Mouse (Mus musculus) lung, adult 2 months (tissue): ENCODE data around the gene Gpc4. TPM values are rescaled to one million over a fixed set of nuclear protein-coding genes. Genes with fewer than 3 reads are reported as not detected.

Experiments
- DNase-seq: peaks from one replicate; pipeline ENCODE4 v3.0.0; 2022
- H3K4me1 ChIP-seq: fragments of 200-500 bp; 2 replicates; pipeline ENCODE4 v1.6.1; 2011; ENCODE audit warnings: low read length; ENCODE audit not compliant: control insufficient read depth, insufficient read depth
- H3K4me3 ChIP-seq: fragments of 200-500 bp; replicated peaks from 2 replicates; pipeline ENCODE3; 2011; ENCODE audit warnings: low read depth, mild to moderate bottlenecking, control low read depth, low read length; ENCODE audit errors: extremely low read depth
- CTCF ChIP-seq: fragments of 200-500 bp; IDR thresholded peaks from 2 replicates; pipeline ENCODE4 v1.5.1; 2011; ENCODE audit warnings: mild to moderate bottlenecking, low read length, control low read depth; ENCODE audit not compliant: insufficient read depth
- POLR2A ChIP-seq: fragments of 200-500 bp; IDR thresholded peaks from 2 replicates; pipeline ENCODE4 v1.6.1; 2011; ENCODE audit warnings: low read depth, mild to moderate bottlenecking, control low read depth, low read length, borderline replicate concordance; ENCODE audit errors: extremely low read depth
- WGBS: fragments of 180-500 bp; shearing (Covaris S2); methylation state at CpG from one replicate; pipeline ENCODE4 v1.1.7; 2018; 5-methylcytosine and 5-hydroxymethylcytosine counted together
- polyA plus RNA-seq: library from polyadenylated mRNA; depleted of rRNA; stranded (reverse); fragments of >200 nt; gene quantifications from 2 replicates; pipeline ENCODE4 v1.2.3, GENCODE M21; 2012; rRNA removed

Gene Gpc4
- polyA plus RNA-seq, 1 experiment, result 15.2 TPM

DNA sequence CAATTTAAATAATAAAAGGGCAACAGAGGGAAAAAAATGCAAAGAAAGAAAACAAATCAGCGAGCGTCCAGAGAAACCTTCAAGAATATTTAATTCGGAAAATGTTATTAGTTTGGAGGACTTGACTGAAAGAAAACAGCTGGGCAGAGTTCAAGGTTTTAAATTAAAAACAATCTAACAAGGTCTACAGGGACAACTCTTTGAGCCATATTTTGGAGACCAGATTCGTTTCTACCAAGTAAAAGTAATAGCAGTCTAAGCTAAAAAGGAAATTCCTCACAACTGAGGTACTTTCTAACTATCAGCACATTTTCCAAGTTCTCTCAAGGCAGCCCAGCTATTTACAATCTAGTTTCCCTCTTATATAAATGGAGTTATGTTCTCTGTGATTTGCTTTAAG, 114.1 kb downstream of the Gpc4 start:
- Histone ChIP-seq H3K4me3 (no peak overlapping the region), H3K4me1 (peaks cover 4% of the 10 kb centered on the region; the same call in 1 of the 2 replicates)
- 56% methylated on average over 4 of the region's 4 CpGs for WGBS
- no peak for DNase-seq
- TF ChIP-seq POLR2A, result no peak
- TF ChIP-seq CTCF, result no peak

DNA sequence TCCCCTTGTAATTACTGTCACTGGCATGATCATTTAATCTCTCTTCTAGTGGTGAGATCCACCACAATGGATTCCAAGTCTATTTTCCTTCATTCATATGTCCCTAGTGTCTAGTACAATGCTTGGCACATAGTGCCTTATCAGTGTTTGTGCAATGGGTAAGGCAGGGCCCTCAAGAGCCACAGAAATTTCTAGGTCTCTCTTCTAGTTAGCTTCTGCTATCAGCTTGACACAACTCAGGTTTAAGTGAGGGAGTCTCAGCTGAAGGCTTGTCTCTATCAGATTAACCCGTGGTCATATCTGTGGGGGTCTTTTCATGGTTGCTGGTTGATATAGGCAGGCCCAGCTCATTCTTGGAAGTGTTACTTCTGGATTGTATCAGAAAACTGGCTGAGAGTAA, 125.2 kb downstream of the Gpc4 start:
- 38% methylated on average over 1 of the region's 1 CpGs for WGBS
- no peak for DNase-seq
- TF ChIP-seq CTCF (no peak), POLR2A (no peak)

DNA sequence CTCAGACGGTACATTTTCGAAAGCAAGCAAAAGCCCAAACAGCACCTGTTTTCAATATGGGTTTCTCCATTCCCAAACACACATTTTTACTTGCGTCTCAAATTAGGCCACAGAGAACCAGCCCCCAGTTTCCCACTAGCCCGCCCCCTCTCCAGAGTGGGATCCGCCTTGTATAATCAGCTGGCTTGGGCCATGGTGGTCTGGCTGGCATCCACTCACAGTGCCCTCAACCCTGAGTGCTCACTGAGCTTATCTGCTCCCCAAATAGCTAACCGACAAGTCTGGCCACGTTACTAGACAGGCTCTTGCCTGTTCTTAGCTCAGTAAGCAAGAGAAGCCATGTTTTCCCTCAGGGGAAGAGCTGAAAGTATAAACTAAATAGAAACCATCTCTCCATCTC, 134.9 kb downstream of the Gpc4 start:
- TF ChIP-seq POLR2A (no peak), CTCF (no peak)
- 71% methylated on average over 7 of the region's 7 CpGs for WGBS
- no peaks in the 10 kb centered on the region for H3K4me1 ChIP-seq
- no peak overlapping the region for H3K4me3 ChIP-seq
- no peak for DNase-seq

More for the DNA sequence above, 125.2 kb downstream of the Gpc4 start:
- no peaks in the 10 kb centered on the region for H3K4me1 ChIP-seq
- H3K4me3 ChIP-seq, result no peak overlapping the region

DNA sequence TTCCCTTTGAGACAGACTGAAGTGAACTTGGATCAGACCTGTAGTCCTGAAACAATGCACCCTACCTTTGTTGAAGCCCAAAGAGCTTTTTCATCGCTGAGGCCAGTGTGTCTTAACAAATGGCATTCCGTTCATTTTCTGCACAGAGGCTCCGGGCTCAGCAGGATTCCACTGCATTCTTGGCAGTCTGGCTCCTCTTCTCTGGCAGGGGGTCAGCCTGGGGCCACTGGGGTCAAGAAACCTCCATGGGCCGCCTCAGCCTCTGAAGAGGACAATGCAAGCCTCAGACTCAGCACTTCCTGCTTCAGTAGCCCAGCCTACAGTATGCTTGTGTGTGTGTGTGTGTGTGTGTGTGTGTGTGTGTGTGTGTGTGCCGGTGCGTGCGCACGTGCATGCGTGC, 147.4 kb downstream of the Gpc4 start:
- WGBS, result 55% methylated on average over 9 of the region's 9 CpGs
- DNase-seq, result no peak
- H3K4me1 ChIP-seq, result no peaks in the 10 kb centered on the region
- no peak overlapping the region for H3K4me3 ChIP-seq
- no peak for TF ChIP-seq POLR2A
- no peak for TF ChIP-seq CTCF

Other genes starting within 250 kb of the Gpc4 start
- not detected in 2 replicates for gene 1700080O16Rik, start 192.5 kb downstream of the Gpc4 start, polyA plus RNA-seq